Mouse (Mus musculus) gastrocnemius, postnatal 10 days (tissue): ENCODE measurements around the gene Ubxn1. TPM values are rescaled to one million over a fixed set of nuclear protein-coding genes. Genes with fewer than 3 reads are reported as not detected.
"Not testable (repeated sequence)": the region's sequence is repeated elsewhere in the genome, so short reads cannot be mapped to it uniquely, and the experiment has no call there.

ENCODE experiments used
- DNase-seq: peaks from one replicate; pipeline ENCODE4 v3.0.0; 2021; ENCODE audit warnings: mixed read lengths
- long read RNA-seq, 2 experiments: library from polyadenylated mRNA; stranded (forward); transcript quantifications; one replicate each; pipeline ENCODE4 v2.0.0; 2021
- total RNA-seq, 2 experiments: library from RNA; stranded (reverse); gene quantifications; 2 replicates each; pipeline ENCODE4 v1.2.3; 2021

Ubxn1 gene
- 100 to 1,000 TPM; 169 to 172 TPM for total RNA-seq
- long read RNA-seq, experiment 1, transcript Ubxn1-202 (10 exons, 1,033 nt): minor isoform, 21 of 140 reads
- long read RNA-seq, experiment 1, transcript Ubxn1-204 (9 exons, 1,291 nt): major isoform, 113 of 140 reads
- long read RNA-seq, experiment 1, partial matches to known transcripts: 4 of 140 reads
- long read RNA-seq, experiment 1, other reads (novel, unspliced or antisense): 1 of 140 reads
- long read RNA-seq, experiment 2, transcript Ubxn1-204 (9 exons, 1,291 nt): major isoform, 146 of 172 reads
- long read RNA-seq, experiment 2, transcript Ubxn1-202 (10 exons, 1,033 nt): minor isoform, 15 of 172 reads
- long read RNA-seq, experiment 2, transcript Ubxn1-201 (8 exons, 1,127 nt): minor isoform, 5 of 172 reads
- long read RNA-seq, experiment 2, partial matches to known transcripts: 5 of 172 reads
- long read RNA-seq, experiment 2, other reads (novel, unspliced or antisense): 1 of 172 reads

GRCm38 (mm10) chr19:8871267-8872186, at the start of gene Ubxn1:
Ubxn1 (plus strand) TSS chr19:8871496.
- DNase-seq: peak; percentile 93

GRCm38 (mm10) chr19:8822696-8823095, 48.6 kb upstream of the Ubxn1 start:
- DNase-seq: no peak

GRCm38 (mm10) chr19:8829660-8830059, 41.6 kb upstream of the Ubxn1 start, which contains the start of gene AC129217.1:
AC129217.1 (plus strand) TSS chr19:8829773.
- no peak for DNase-seq

- no peak for DNase-seq
Measured at GRCm38 (mm10) chr19:8830664-8831063, 40.6 kb upstream of the Ubxn1 start.

GRCm38 (mm10) chr19:8831262-8831661, 40.0 kb upstream of the Ubxn1 start:
- DNase-seq: no peak

GRCm38 (mm10) chr19:8832971-8833370, 38.3 kb upstream of the Ubxn1 start:
- no peak for DNase-seq

- DNase-seq: not testable (repeated sequence)
Measured at GRCm38 (mm10) chr19:8836327-8836726, 35.0 kb upstream of the Ubxn1 start.

- DNase-seq: peak; percentile 79
Measured at GRCm38 (mm10) chr19:8837251-8837791, 34.0 kb upstream of the Ubxn1 start, which contains the start of gene Bscl2. Bscl2 (plus strand) TSS chr19:8837467.

- peak; percentile 39 for DNase-seq
Measured at GRCm38 (mm10) chr19:8838041-8838730, 33.1 kb upstream of the Ubxn1 start.

GRCm38 (mm10) chr19:8839103-8839907, 32.0 kb upstream of the Ubxn1 start, which contains the start of gene Gng3:
Gng3 (minus strand) TSS chr19:8839194.
- no peak for DNase-seq

GRCm38 (mm10) chr19:8839908-8840791, 31.1 kb upstream of the Ubxn1 start:
- DNase-seq: peak; percentile 64

GRCm38 (mm10) chr19:8841012-8841411, 30.3 kb upstream of the Ubxn1 start:
- no peak for DNase-seq

GRCm38 (mm10) chr19:8842961-8843360, 28.3 kb upstream of the Ubxn1 start:
- DNase-seq: no peak

GRCm38 (mm10) chr19:8844371-8845129, 26.7 kb upstream of the Ubxn1 start:
- peak; percentile 86 for DNase-seq

GRCm38 (mm10) chr19:8848356-8848755, 22.9 kb upstream of the Ubxn1 start:
- no peak for DNase-seq

GRCm38 (mm10) chr19:8850402-8850901, 20.8 kb upstream of the Ubxn1 start, which contains the start of gene Lrrn4cl:
Lrrn4cl (plus strand) TSS chr19:8850768.
- peak; percentile 44 for DNase-seq

GRCm38 (mm10) chr19:8851639-8852038, 19.7 kb upstream of the Ubxn1 start:
- no peak for DNase-seq

- DNase-seq: peak; percentile 36
Measured at GRCm38 (mm10) chr19:8852236-8852928, 18.9 kb upstream of the Ubxn1 start.
